Mouse (Mus musculus) thymus, adult 2 months (tissue): ENCODE data around the gene Serpinb1b.

Source experiments
- CTCF ChIP-seq: fragments of 200-500 bp; IDR thresholded peaks from 2 replicates; pipeline ENCODE4 v1.5.1; 2012; ENCODE audit warnings: mild to moderate bottlenecking, control low read depth, low read length, moderate library complexity, borderline replicate concordance; ENCODE audit not compliant: control insufficient read depth, poor library complexity, insufficient read depth; ENCODE audit errors: extremely low read depth
- POLR2A ChIP-seq: fragments of 200-500 bp; IDR thresholded peaks from 2 replicates; pipeline ENCODE4 v1.6.1; 2012; ENCODE audit warnings: mild to moderate bottlenecking, low read length, control low read depth, moderate library complexity; ENCODE audit not compliant: control insufficient read depth, poor library complexity, insufficient read depth; ENCODE audit errors: extremely low read depth

- no peak for TF ChIP-seq CTCF
- TF ChIP-seq POLR2A, result no peak
Observed at GRCm38 (mm10) chr13:33030281-33030680, 48.1 kb upstream of the Serpinb1b start.
